Mouse (Mus musculus) embryonic facial prominence, embryonic 13.5 days (tissue): ENCODE data around the gene Mcm5. TPM values are rescaled to one million over a fixed set of nuclear protein-coding genes. Genes with fewer than 3 reads are reported as not detected.

Experiments used
- ATAC-seq: fragments of 200-750 bp; cut with Nextera tagmentation; 2 replicates; pipeline ENCODE4 v1.8.0; 2017; ENCODE audit warnings: low read depth; ENCODE audit not compliant: insufficient number of reproducible peaks, insufficient read depth, low FRiP score, low TSS enrichment
- H3K27ac ChIP-seq: fragments of 300-500 bp; sonication (generic); 2 replicates; pipeline ENCODE4 v1.5.1; 2015; ENCODE audit warnings: moderate library complexity, mild to moderate bottlenecking, inconsistent platforms
- H3K27me3 ChIP-seq: fragments of 300-500 bp; sonication (generic); 2 replicates; pipeline ENCODE4 v1.6.1; 2015; ENCODE audit warnings: mild to moderate bottlenecking, inconsistent platforms
- H3K36me3 ChIP-seq: fragments of 300-500 bp; sonication (generic); 2 replicates; pipeline ENCODE4 v1.6.1; 2015; ENCODE audit warnings: mild to moderate bottlenecking, inconsistent platforms
- H3K4me1 ChIP-seq: fragments of 300-500 bp; sonication (generic); 2 replicates; pipeline ENCODE4 v1.6.1; 2015; ENCODE audit warnings: inconsistent platforms
- H3K4me2 ChIP-seq: fragments of 300-500 bp; sonication (generic); 2 replicates; pipeline ENCODE4 v1.6.1; 2015; ENCODE audit warnings: moderate library complexity, mild to moderate bottlenecking, inconsistent platforms
- H3K4me3 ChIP-seq: fragments of 300-500 bp; sonication (generic); 2 replicates; pipeline ENCODE4 v1.5.1; 2015; ENCODE audit warnings: mild to moderate bottlenecking, inconsistent platforms
- H3K9ac ChIP-seq: fragments of 300-500 bp; sonication (generic); 2 replicates; pipeline ENCODE4 v1.6.1; 2015; ENCODE audit warnings: mild to moderate bottlenecking, inconsistent platforms
- H3K9me3 ChIP-seq: fragments of 300-500 bp; sonication (generic); 2 replicates; pipeline ENCODE4 v1.6.1; 2016; ENCODE audit warnings: inconsistent platforms
- WGBS: fragments of 180-500 bp; shearing (Covaris S2); methylation state at CpG from one replicate; pipeline ENCODE4 v1.1.7; 2015; ENCODE audit warnings: mixed read lengths; 5-methylcytosine and 5-hydroxymethylcytosine counted together
- polyA plus RNA-seq: library from polyadenylated mRNA; unstranded; fragments of >200 nt; fragmentation: Nextera tagmentation; extraction: Ambion mirVana; gene quantifications from 2 replicates; pipeline ENCODE4 v1.2.1, GENCODE M21; 2015

The Mcm5 gene
- polyA plus RNA-seq, 1 experiment from 2014 or later, result 177 TPM

GRCm38 (mm10) chr8:75136256-75136655 lies 26.9 kb downstream of the Mcm5 start:
- Histone ChIP-seq H3K27me3 (no peaks in the 10 kb centered on the region), H3K9me3 (no peaks in the 10 kb centered on the region), H3K27ac (no peak overlapping the region), H3K36me3 (no peaks in the 10 kb centered on the region), H3K4me2 (no peak overlapping the region), H3K4me1 (no peaks in the 10 kb centered on the region), H3K9ac (no peak overlapping the region), H3K4me3 (no peak overlapping the region)
- 79% methylated on average over 2 of the region's 2 CpGs for WGBS
- ATAC-seq, result no peak

GRCm38 (mm10) chr8:75137536-75137935 lies 28.2 kb downstream of the Mcm5 start:
- H3K9ac ChIP-seq, result no peak overlapping the region
- H3K36me3 ChIP-seq, result no peaks in the 10 kb centered on the region
- no peaks in the 10 kb centered on the region for H3K27me3 ChIP-seq
- H3K4me2 ChIP-seq, result no peak overlapping the region
- H3K27ac ChIP-seq, result no peak overlapping the region
- ATAC-seq, result no peak
- H3K4me1 ChIP-seq, result no peaks in the 10 kb centered on the region
- H3K4me3 ChIP-seq, result no peak overlapping the region
- no peaks in the 10 kb centered on the region for H3K9me3 ChIP-seq
- 74% methylated on average over 3 of the region's 3 CpGs for WGBS

- no peak overlapping the region for H3K27ac ChIP-seq
- H3K4me1 ChIP-seq, result no peaks in the 10 kb centered on the region
- no peak overlapping the region for H3K4me3 ChIP-seq
- H3K4me2 ChIP-seq, result no peak overlapping the region
- no peak for ATAC-seq
- no peaks in the 10 kb centered on the region for H3K36me3 ChIP-seq
- no peaks in the 10 kb centered on the region for H3K27me3 ChIP-seq
- no peaks in the 10 kb centered on the region for H3K9me3 ChIP-seq
- H3K9ac ChIP-seq, result no peak overlapping the region
- WGBS, result 66% methylated on average over 5 of the region's 5 CpGs
Measured at GRCm38 (mm10) chr8:75150911-75151610, 41.7 kb downstream of the Mcm5 start.

- Histone ChIP-seq H3K27me3 (no peaks in the 10 kb centered on the region), H3K9me3 (no peaks in the 10 kb centered on the region), H3K9ac (no peak overlapping the region), H3K27ac (no peak overlapping the region), H3K4me1 (no peaks in the 10 kb centered on the region), H3K4me3 (no peak overlapping the region), H3K4me2 (no peak overlapping the region), H3K36me3 (no peaks in the 10 kb centered on the region)
- WGBS, result 68% methylated on average over 4 of the region's 4 CpGs
- ATAC-seq, result no peak
Measured at GRCm38 (mm10) chr8:75151743-75152142, 42.4 kb downstream of the Mcm5 start.

GRCm38 (mm10) chr8:75152505-75153082 lies 43.2 kb downstream of the Mcm5 start:
- H3K27ac ChIP-seq, result no peak overlapping the region
- ATAC-seq, result no peak
- no peak overlapping the region for H3K4me2 ChIP-seq
- no peak overlapping the region for H3K9ac ChIP-seq
- WGBS, result 81% methylated on average over 2 of the region's 2 CpGs
- no peaks in the 10 kb centered on the region for H3K4me1 ChIP-seq
- no peaks in the 10 kb centered on the region for H3K36me3 ChIP-seq
- no peak overlapping the region for H3K4me3 ChIP-seq
- H3K9me3 ChIP-seq, result no peaks in the 10 kb centered on the region
- H3K27me3 ChIP-seq, result no peaks in the 10 kb centered on the region

GRCm38 (mm10) chr8:75154855-75155478 lies 45.6 kb downstream of the Mcm5 start:
- no peak for ATAC-seq
- no peak overlapping the region for H3K4me3 ChIP-seq

GRCm38 (mm10) chr8:75155740-75156322 lies 46.5 kb downstream of the Mcm5 start:
- Histone ChIP-seq H3K4me2 (no peak overlapping the region), H3K4me3 (no peak overlapping the region), H3K4me1 (no peaks in the 10 kb centered on the region), H3K36me3 (no peaks in the 10 kb centered on the region), H3K9ac (no peak overlapping the region), H3K27me3 (no peaks in the 10 kb centered on the region), H3K27ac (no peak overlapping the region), H3K9me3 (no peaks in the 10 kb centered on the region)
- ATAC-seq, result no peak
- WGBS, result 72% methylated on average over 2 of the region's 2 CpGs

More at GRCm38 (mm10) chr8:75154855-75155478, 45.6 kb downstream of the Mcm5 start:
- Histone ChIP-seq H3K36me3 (no peaks in the 10 kb centered on the region), H3K27ac (no peak overlapping the region), H3K4me2 (no peak overlapping the region), H3K9me3 (no peaks in the 10 kb centered on the region), H3K27me3 (no peaks in the 10 kb centered on the region), H3K4me1 (no peaks in the 10 kb centered on the region), H3K9ac (no peak overlapping the region)
- 73% methylated on average over 5 of the region's 5 CpGs for WGBS

- no peak for ATAC-seq
- H3K27me3 ChIP-seq, result no peaks in the 10 kb centered on the region
- H3K9me3 ChIP-seq, result no peaks in the 10 kb centered on the region
- no peak overlapping the region for H3K4me2 ChIP-seq
- no peak overlapping the region for H3K4me3 ChIP-seq
- no peak overlapping the region for H3K27ac ChIP-seq
- H3K9ac ChIP-seq, result no peak overlapping the region
- 43% methylated on average over 7 of the region's 7 CpGs for WGBS
- no peaks in the 10 kb centered on the region for H3K36me3 ChIP-seq
- H3K4me1 ChIP-seq, result no peaks in the 10 kb centered on the region
Measured at GRCm38 (mm10) chr8:75157471-75158230, 48.3 kb downstream of the Mcm5 start.

GRCm38 (mm10) chr8:75169363-75169762 lies 60.0 kb downstream of the Mcm5 start:
- H3K36me3 ChIP-seq, result no peaks in the 10 kb centered on the region
- no peak overlapping the region for H3K4me3 ChIP-seq
- H3K9ac ChIP-seq, result no peak overlapping the region
- H3K4me2 ChIP-seq, result no peak overlapping the region
- no peaks in the 10 kb centered on the region for H3K9me3 ChIP-seq
- no peak overlapping the region for H3K27ac ChIP-seq
- WGBS, result 58% methylated on average over 5 of the region's 5 CpGs
- no peaks in the 10 kb centered on the region for H3K27me3 ChIP-seq
- no peak for ATAC-seq
- no peaks in the 10 kb centered on the region for H3K4me1 ChIP-seq

- no peaks in the 10 kb centered on the region for H3K4me1 ChIP-seq
- no peak overlapping the region for H3K4me3 ChIP-seq
- H3K4me2 ChIP-seq, result no peak overlapping the region
- no peaks in the 10 kb centered on the region for H3K27me3 ChIP-seq
- ATAC-seq, result no peak
- no peak overlapping the region for H3K9ac ChIP-seq
- H3K27ac ChIP-seq, result no peak overlapping the region
- H3K36me3 ChIP-seq, result no peaks in the 10 kb centered on the region
- H3K9me3 ChIP-seq, result no peaks in the 10 kb centered on the region
- whole genome bisulfite sequencing, result 61% methylated on average over 6 of the region's 6 CpGs
Measured at GRCm38 (mm10) chr8:75172009-75172685, 62.8 kb downstream of the Mcm5 start.
